Mouse (Mus musculus) stomach, postnatal 0 days (tissue): ENCODE results near the gene Chd5. TPM values are rescaled to one million over a fixed set of nuclear protein-coding genes. Genes with fewer than 3 reads are reported as not detected.

Experiments
- ATAC-seq: fragments of 200-750 bp; cut with Nextera tagmentation; 2 replicates; pipeline ENCODE4 v1.8.0; 2017; ENCODE audit not compliant: low FRiP score, low TSS enrichment
- DNase-seq: peaks from one replicate; pipeline ENCODE4 v3.0.0-alpha.2; 2016; ENCODE audit warnings: low spot score
- H3K27ac ChIP-seq: fragments of 300-500 bp; sonication (generic); replicated peaks from 2 replicates; pipeline ENCODE4 v1.5.1; 2014; ENCODE audit warnings: mild to moderate bottlenecking, control low read depth
- H3K27me3 ChIP-seq: fragments of 300-500 bp; sonication (generic); 2 replicates; pipeline ENCODE4 v1.6.1; 2014; ENCODE audit warnings: low read length; ENCODE audit not compliant: control insufficient read depth, insufficient read depth
- H3K36me3 ChIP-seq: fragments of 300-500 bp; sonication (generic); 2 replicates; pipeline ENCODE4 v1.6.1; 2014; ENCODE audit warnings: low read length, mixed read lengths; ENCODE audit not compliant: control insufficient read depth, insufficient read depth
- H3K4me1 ChIP-seq: fragments of 300-500 bp; sonication (generic); replicated peaks from 2 replicates; pipeline ENCODE4 v1.6.1; 2014; ENCODE audit warnings: antibody characterized with exemption; ENCODE audit not compliant: control insufficient read depth, insufficient read depth
- H3K4me2 ChIP-seq: fragments of 300-500 bp; sonication (generic); replicated peaks from 2 replicates; pipeline ENCODE4 v1.6.1; 2014; ENCODE audit warnings: low read depth, mild to moderate bottlenecking, control low read depth, moderate library complexity
- H3K4me3 ChIP-seq: fragments of 300-500 bp; sonication (generic); 2 replicates; pipeline ENCODE4 v1.5.1; 2014; ENCODE audit warnings: low read depth, low read length, control low read depth
- H3K9ac ChIP-seq: fragments of 300-500 bp; sonication (generic); 2 replicates; pipeline ENCODE4 v1.6.1; 2014; ENCODE audit warnings: mild to moderate bottlenecking, low read length, control low read depth, mixed read lengths
- H3K9me3 ChIP-seq: fragments of 300-500 bp; sonication (generic); 2 replicates; pipeline ENCODE4 v1.6.1; 2016; ENCODE audit warnings: low read length; ENCODE audit not compliant: control insufficient read depth
- CTCF ChIP-seq: IDR thresholded peaks from 2 replicates; pipeline ENCODE4 v1.5.1; 2016; ENCODE audit warnings: antibody characterized with exemption, low read depth, mild to moderate bottlenecking, moderate library complexity
- EP300 ChIP-seq: optimal IDR thresholded peaks from 2 replicates; pipeline ENCODE3; 2016; ENCODE audit warnings: antibody characterized with exemption
- WGBS: fragments of 180-500 bp; shearing (Covaris S2); extraction: QIAGEN DNeasy Blood & Tissue Kit; methylation state at CpG from one replicate; pipeline ENCODE4 v1.1.7; 2014; 5-methylcytosine and 5-hydroxymethylcytosine counted together
- polyA plus RNA-seq: library from polyadenylated mRNA; unstranded; fragments of >200 nt; fragmentation: Nextera tagmentation; extraction: Ambion mirVana; gene quantifications from 2 replicates; pipeline ENCODE4 v1.2.1, GENCODE M21; 2015

Chd5 gene
- polyA plus RNA-seq, 1 experiment from 2014 or later = 1.9 TPM

GRCm38 (mm10) chr4:152405143-152405542 is 66.7 kb downstream of the Chd5 start:
- 54% methylated on average over 6 of the region's 6 CpGs for WGBS
- DNase-seq (no peak), ATAC-seq (no peak)
- Histone ChIP-seq H3K36me3 (no peaks in the 10 kb centered on the region), H3K27me3 (no peaks in the 10 kb centered on the region), H3K4me2 (no peak overlapping the region), H3K9me3 (no peaks in the 10 kb centered on the region), H3K4me3 (no peak overlapping the region), H3K9ac (no peak overlapping the region), H3K27ac (no peak overlapping the region), H3K4me1 (no peaks in the 10 kb centered on the region)
- TF ChIP-seq CTCF (no peak), EP300 (no peak)

DNA sequence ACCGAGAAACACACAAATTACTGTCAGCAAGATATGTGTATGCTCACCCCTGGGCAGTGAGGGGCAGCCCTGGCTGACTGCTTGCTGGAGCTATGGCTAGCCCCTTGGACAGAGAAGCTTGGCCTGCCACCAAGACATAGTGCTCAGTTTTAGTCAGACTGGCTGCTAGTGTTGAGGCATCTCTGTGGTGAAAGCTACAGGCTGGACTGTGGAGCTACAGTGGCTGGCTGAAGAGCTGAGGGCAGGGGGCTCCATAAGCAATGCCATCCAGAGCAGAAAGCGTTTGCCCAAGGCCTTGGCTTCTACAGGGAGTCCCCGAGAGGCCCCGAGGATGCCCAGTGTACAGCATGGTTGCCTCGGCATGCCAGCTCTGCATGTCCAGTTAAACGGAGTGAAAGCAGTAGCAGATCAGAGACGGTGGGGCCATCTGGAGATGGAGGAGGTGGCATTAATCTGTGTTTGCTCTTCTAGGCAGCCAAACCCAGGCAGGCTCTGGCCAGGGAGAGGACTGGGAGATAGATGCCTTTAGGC is 67.3 kb downstream of the Chd5 start:
- no peak overlapping the region for H3K27ac ChIP-seq
- H3K4me1 ChIP-seq = no peaks in the 10 kb centered on the region
- WGBS = 72% methylated on average over 7 of the region's 7 CpGs
- H3K4me2 ChIP-seq = no peak overlapping the region
- H3K27me3 ChIP-seq = no peaks in the 10 kb centered on the region
- H3K9ac ChIP-seq = no peak overlapping the region
- no peaks in the 10 kb centered on the region for H3K36me3 ChIP-seq
- TF ChIP-seq EP300 = no peak
- no peak for TF ChIP-seq CTCF
- ATAC-seq (no peak), DNase-seq (no peak)
- H3K4me3 ChIP-seq = no peak overlapping the region
- H3K9me3 ChIP-seq = no peaks in the 10 kb centered on the region

GRCm38 (mm10) chr4:152406531-152406930 is 68.1 kb downstream of the Chd5 start:
- H3K36me3 ChIP-seq = no peaks in the 10 kb centered on the region
- H3K4me2 ChIP-seq = no peak overlapping the region
- no peak for ATAC-seq
- no peak overlapping the region for H3K27ac ChIP-seq
- no peaks in the 10 kb centered on the region for H3K9me3 ChIP-seq
- no peak for DNase-seq
- H3K4me1 ChIP-seq = no peaks in the 10 kb centered on the region
- no peaks in the 10 kb centered on the region for H3K27me3 ChIP-seq
- no peak overlapping the region for H3K9ac ChIP-seq
- TF ChIP-seq EP300 (no peak), CTCF (no peak)
- no peak overlapping the region for H3K4me3 ChIP-seq
- WGBS = 66% methylated on average over 8 of the region's 8 CpGs

- no peak for TF ChIP-seq EP300
- TF ChIP-seq CTCF = no peak
- DNase-seq (no peak), ATAC-seq (no peak)
- WGBS = 73% methylated on average over 13 of the region's 13 CpGs
- Histone ChIP-seq H3K36me3 (no peaks in the 10 kb centered on the region), H3K4me1 (no peaks in the 10 kb centered on the region), H3K9ac (no peak overlapping the region), H3K4me2 (no peak overlapping the region), H3K27me3 (no peaks in the 10 kb centered on the region), H3K9me3 (no peaks in the 10 kb centered on the region), H3K4me3 (no peak overlapping the region), H3K27ac (no peak overlapping the region)
These were observed 72.5 kb downstream of the Chd5 start for GRCm38 (mm10) chr4:152410961-152411360.

DNA sequence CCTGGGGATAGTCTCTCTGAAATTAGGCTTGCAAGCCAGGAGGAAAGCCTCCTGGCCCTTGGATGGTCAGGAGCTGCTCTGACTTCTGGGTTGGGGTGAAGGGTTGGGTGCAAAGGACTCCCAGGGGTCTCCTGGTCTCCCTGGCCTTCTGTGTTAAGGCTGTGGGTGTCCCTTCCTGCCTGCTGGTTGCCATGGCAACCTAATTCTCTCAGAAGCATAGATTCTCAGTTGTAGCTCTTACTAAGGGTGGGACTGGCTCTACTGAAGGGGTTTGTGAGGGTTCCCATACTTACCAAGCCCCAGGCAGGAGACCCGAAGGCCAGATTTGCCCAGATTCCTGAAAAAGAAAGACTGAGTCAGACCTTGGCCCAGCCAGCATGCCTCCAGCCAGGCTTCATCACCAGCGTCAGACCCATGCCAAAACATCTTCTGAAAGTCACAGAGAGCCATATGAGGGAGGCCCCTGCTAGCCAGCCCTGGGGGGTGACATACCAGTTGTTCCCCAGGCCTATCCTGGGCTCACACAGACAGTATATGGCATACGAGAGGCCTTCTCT is 74.2 kb downstream of the Chd5 start:
- Histone ChIP-seq H3K27ac (no peak overlapping the region), H3K4me2 (no peak overlapping the region), H3K9ac (no peak overlapping the region), H3K9me3 (no peaks in the 10 kb centered on the region), H3K4me3 (no peak overlapping the region), H3K27me3 (no peaks in the 10 kb centered on the region), H3K36me3 (no peaks in the 10 kb centered on the region), H3K4me1 (no peaks in the 10 kb centered on the region)
- WGBS = 75% methylated on average over 3 of the region's 3 CpGs
- no peak for DNase-seq
- no peak for TF ChIP-seq CTCF
- no peak for TF ChIP-seq EP300
- no peak for ATAC-seq

GRCm38 (mm10) chr4:152418229-152419060 is 80.0 kb downstream of the Chd5 start:
- DNase-seq (no peak), ATAC-seq (no peak)
- no peaks in the 10 kb centered on the region for H3K4me1 ChIP-seq
- H3K4me2 ChIP-seq = no peak overlapping the region
- 51% methylated on average over 28 of the region's 28 CpGs for WGBS
- no peaks in the 10 kb centered on the region for H3K36me3 ChIP-seq
- no peaks in the 10 kb centered on the region for H3K27me3 ChIP-seq
- no peak overlapping the region for H3K9ac ChIP-seq
- H3K27ac ChIP-seq = no peak overlapping the region
- H3K4me3 ChIP-seq = no peak overlapping the region
- TF ChIP-seq EP300 (no peak), CTCF (no peak)
- no peaks in the 10 kb centered on the region for H3K9me3 ChIP-seq
